Mouse (Mus musculus) embryonic fibroblast, embryonic 13.5 days (primary cell): ENCODE results near the gene Gabrb3. TPM values are rescaled to one million over a fixed set of nuclear protein-coding genes. Genes with fewer than 3 reads are reported as not detected.
A peak's percentile ranks its signal among the peaks of the same experiment; 100 is the strongest.

ENCODE experiments used
- H3K27ac ChIP-seq: 2 replicates; pipeline ENCODE4 v1.5.1; 2012; ENCODE audit warnings: low read length, control low read depth, inconsistent platforms; ENCODE audit not compliant: insufficient read depth
- H3K4me1 ChIP-seq: 2 replicates; pipeline ENCODE4 v1.6.1; 2011; ENCODE audit warnings: low read length; ENCODE audit not compliant: control insufficient read depth, insufficient read depth
- H3K4me3 ChIP-seq: 2 replicates; pipeline ENCODE4 v1.5.1; 2011; ENCODE audit warnings: mild to moderate bottlenecking, control low read depth, low read length; ENCODE audit not compliant: insufficient read depth
- CTCF ChIP-seq: IDR thresholded peaks from 2 replicates; pipeline ENCODE4 v1.5.1; 2011; ENCODE audit warnings: mild to moderate bottlenecking, control low read depth, low read length, moderate library complexity, borderline replicate concordance; ENCODE audit not compliant: insufficient read depth
- POLR2A ChIP-seq: IDR thresholded peaks from 2 replicates; pipeline ENCODE4 v1.6.1; 2011; ENCODE audit warnings: low read depth, mild to moderate bottlenecking, control low read depth, low read length, moderate library complexity
- polyA plus RNA-seq: library from polyadenylated mRNA; stranded (reverse); fragments of >200 nt; gene quantifications from 2 replicates; pipeline ENCODE4 v1.2.4, GENCODE M21; 2011; ENCODE audit warnings: low read depth; ENCODE audit not compliant: missing spikeins, insufficient read length

The Gabrb3 gene
- polyA plus RNA-seq, 1 experiment = 3.4 TPM

GRCm38 (mm10) chr7:57529451-57529850 is 110.0 kb downstream of the Gabrb3 start:
- no peak for TF ChIP-seq POLR2A
- no peak for TF ChIP-seq CTCF
- no peak overlapping the region for H3K4me3 ChIP-seq
- H3K4me1 ChIP-seq = no peaks in the 10 kb centered on the region
- H3K27ac ChIP-seq = no peak overlapping the region

- Histone ChIP-seq H3K27ac (no peak overlapping the region), H3K4me3 (no peak overlapping the region), H3K4me1 (no peaks in the 10 kb centered on the region)
- TF ChIP-seq CTCF = no peak
- TF ChIP-seq POLR2A = no peak
These were observed 110.5 kb downstream of the Gabrb3 start for GRCm38 (mm10) chr7:57529954-57530353.

- Histone ChIP-seq H3K4me3 (no peak overlapping the region), H3K27ac (no peak overlapping the region), H3K4me1 (no peaks in the 10 kb centered on the region)
- TF ChIP-seq CTCF (no peak), POLR2A (no peak)
These were observed 113.2 kb downstream of the Gabrb3 start for GRCm38 (mm10) chr7:57532676-57533075.

GRCm38 (mm10) chr7:57538565-57538964 is 119.1 kb downstream of the Gabrb3 start:
- Histone ChIP-seq H3K27ac (no peak overlapping the region), H3K4me3 (no peak overlapping the region), H3K4me1 (no peaks in the 10 kb centered on the region)
- TF ChIP-seq POLR2A = no peak
- TF ChIP-seq CTCF = 0 out of 2 replicates have a peak, but pooled peaks have one; percentile 11

GRCm38 (mm10) chr7:57560732-57561436 is 141.4 kb downstream of the Gabrb3 start:
- TF ChIP-seq POLR2A (no peak), CTCF (no peak)
- Histone ChIP-seq H3K4me1 (no peaks in the 10 kb centered on the region), H3K4me3 (no peak overlapping the region), H3K27ac (no peak overlapping the region)

- Histone ChIP-seq H3K4me1 (no peaks in the 10 kb centered on the region), H3K27ac (no peak overlapping the region), H3K4me3 (no peak overlapping the region)
These were observed 144.9 kb downstream of the Gabrb3 start for GRCm38 (mm10) chr7:57564403-57564802.

GRCm38 (mm10) chr7:57590451-57591248 is 171.2 kb downstream of the Gabrb3 start:
- peak overlapping the region; percentile 51 for H3K4me3 ChIP-seq
- no peaks in the 10 kb centered on the region for H3K4me1 ChIP-seq
- H3K27ac ChIP-seq = no peak overlapping the region
- TF ChIP-seq POLR2A (no peak), CTCF (no peak)

More at GRCm38 (mm10) chr7:57564403-57564802, 144.9 kb downstream of the Gabrb3 start:
- TF ChIP-seq CTCF = no peak
- no peak for TF ChIP-seq POLR2A

- no peak overlapping the region for H3K27ac ChIP-seq
- H3K4me1 ChIP-seq = no peaks in the 10 kb centered on the region
- peak overlapping the region; percentile 45 for H3K4me3 ChIP-seq
- TF ChIP-seq POLR2A (no peak), CTCF (no peak)
These were observed 171.7 kb downstream of the Gabrb3 start for GRCm38 (mm10) chr7:57591249-57591577.

- no peaks in the 10 kb centered on the region for H3K4me1 ChIP-seq
- TF ChIP-seq CTCF (no peak), POLR2A (no peak)
- H3K4me3 ChIP-seq = peak overlapping the region; percentile 45
- H3K27ac ChIP-seq = no peak overlapping the region
These were observed 172.3 kb downstream of the Gabrb3 start for GRCm38 (mm10) chr7:57591578-57592431.
